Mouse (Mus musculus) mouse trophoblast stem cell (cell line): Measurements from ENCODE around the gene Tvp23b.

Source experiments
- in situ Hi-C, 2 experiments: fragments of 300-500 bp; cut with MseI, MboI; formaldehyde crosslinking; loops; 2 replicates in 1 of 2; 3 replicates in 1 of 2; pipeline ENCODE4 v1.15.1; 2025

The Tvp23b gene

DNA sequence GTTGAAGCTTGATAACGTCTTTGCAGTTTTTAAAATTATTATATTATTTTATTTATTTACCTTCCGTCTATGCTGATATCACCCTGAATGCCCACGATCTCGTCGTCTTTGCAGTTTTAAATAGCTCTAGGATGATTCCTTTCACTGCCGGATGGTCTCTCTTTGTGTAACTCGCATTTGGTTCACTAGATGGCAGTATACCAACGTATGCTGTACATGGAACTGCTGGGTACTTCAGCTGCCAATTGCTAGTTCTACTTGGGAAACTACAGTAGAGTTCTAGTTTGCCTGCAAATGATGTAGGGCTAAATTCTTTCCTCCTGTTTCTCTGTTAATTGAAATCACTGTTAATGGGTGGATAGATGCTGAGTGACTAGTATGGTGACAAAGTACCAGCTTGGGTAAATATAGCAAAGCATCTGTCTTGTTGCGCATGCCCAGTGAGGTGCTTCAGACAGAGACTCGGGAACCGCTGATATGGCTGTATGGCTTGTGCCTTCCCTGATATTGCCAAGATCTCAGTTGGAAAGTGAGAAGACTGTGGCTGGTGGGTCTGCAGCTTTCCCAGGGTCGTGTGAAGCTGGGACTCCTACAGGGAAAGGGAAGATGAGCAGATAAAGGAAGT, 22.6 kb downstream of the Tvp23b start:
- in situ Hi-C loops, result no loop called here

DNA sequence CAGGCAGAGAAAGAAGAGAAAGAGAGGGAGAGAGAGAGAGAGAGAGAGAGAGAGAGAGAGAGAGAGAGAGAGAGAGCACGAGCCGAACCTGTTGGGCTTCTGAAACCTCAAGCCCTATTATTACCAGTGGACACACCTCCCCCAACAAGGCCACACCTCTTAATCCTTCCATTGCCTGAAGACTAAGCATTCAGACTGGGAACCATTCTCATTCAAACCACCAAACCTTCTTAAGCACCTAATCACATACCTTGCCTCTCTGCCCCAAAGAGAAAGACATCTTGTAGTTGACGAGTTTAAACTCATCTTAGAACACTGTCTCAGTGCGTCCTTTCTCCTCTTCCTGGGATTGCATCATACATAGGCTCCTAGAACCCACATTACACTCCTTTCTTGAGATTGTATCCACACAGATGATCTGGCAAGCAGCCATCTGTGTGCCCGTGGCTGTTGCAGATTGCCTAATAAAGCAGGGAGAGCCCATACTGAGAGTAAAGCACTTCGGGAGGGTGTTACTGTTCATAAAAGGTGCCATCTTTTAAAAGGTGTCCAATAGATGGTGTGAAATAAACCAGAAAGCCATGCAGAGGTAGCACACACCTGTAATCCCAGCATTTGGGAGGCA, 24.7 kb downstream of the Tvp23b start:
- in situ Hi-C loops, result no loop called here

DNA sequence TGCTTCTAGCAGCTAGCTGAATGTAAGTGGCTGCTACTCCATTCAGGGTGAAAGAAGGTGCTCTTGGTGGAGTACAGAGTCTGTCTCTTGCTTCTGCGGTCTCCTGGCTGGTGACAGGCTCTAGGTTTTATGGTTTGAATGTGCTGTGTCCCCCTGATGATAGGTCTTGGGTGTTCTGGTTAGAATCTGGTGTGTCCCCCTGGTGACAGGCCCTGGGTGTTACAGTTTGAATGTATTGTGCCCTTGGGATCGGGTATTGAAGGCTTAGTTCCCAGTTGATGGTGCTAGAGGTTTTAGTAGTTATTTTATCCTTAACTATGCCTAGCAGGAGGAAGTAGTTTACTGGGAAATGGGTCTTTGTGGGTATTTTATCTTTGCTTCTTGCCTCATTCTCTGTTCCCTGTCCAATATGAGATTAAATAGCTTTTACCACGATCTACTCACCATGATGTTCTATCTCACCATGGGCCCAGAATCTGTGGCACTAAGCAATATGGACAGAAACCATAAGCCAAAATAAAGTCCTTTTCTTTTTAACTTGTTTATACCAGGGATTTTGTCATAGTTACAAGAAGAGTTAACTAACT, 30.6 kb downstream of the Tvp23b start:
- in situ Hi-C loops, result loop anchor here in 1 of 2 experiments (10.0 kb wide), 1 partner anchor 155 kb away; the partner anchor contains the start of gene Gm10428

DNA sequence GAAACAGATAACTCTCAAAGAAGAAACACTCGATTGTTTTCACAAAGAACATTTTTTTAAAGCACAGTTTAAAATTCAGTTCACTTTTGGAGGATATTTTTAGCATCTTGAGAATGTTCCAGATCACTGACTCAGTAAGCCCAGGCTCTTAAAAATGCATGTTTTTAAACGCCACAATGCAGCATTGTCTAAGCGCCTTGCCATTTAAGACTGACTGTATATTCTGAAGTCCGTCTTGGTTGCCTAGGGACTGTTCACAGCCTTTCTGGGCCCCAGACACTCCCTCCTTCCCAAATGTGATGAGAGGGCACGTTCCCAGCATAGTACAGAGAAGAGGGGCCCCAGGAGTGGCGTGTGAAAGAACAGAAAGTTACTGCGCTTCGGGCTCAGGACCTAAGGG, 32.1 kb downstream of the Tvp23b start:
- in situ Hi-C loops, result loop anchor here in 1 of 2 experiments (10.0 kb wide), 1 partner anchor 157 kb away; the partner anchor contains the start of gene Gm10428

DNA sequence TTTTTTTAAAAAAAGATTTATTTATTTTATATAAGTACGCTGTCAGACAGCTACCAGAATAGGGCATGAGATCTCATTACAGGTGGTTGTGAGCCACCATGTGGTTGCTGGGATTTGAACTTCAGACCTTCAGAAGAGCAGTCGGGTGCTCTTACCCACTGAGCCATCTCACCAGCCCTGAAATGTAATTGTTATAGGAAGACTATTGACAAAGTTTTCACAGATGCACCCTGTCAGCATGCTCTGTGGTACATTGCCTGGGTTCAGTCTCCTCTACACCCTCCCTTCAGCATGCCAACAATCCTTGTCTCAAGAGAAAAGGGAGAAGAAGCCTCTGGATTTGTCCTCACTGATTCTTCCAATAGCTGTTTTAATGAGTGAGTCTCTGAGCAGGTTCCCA, 33.9 kb downstream of the Tvp23b start:
- in situ Hi-C loops, result loop anchor here in 1 of 2 experiments (10.0 kb wide), 1 partner anchor 158 kb away; the partner anchor contains the start of gene Gm10428

DNA sequence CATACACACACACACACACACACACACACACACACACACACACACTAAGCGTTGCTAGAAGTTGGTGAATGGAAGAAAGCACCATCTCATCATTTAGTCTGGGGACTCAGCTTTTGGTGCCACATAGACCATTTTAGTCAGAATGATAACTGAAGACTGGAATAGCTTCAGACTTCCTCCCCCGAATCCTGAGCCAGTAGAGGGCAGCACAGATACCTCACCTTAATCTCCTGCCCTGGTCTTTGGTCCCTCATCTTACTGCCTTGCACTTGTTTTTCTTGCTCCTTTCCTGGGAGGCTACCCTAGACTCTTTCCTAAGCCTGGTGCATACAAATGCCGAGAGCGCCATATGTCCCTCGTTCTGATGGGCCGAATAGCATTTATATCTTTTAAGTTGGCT, 35.3 kb downstream of the Tvp23b start:
- in situ Hi-C loops, result loop anchor here in 1 of 2 experiments (10.0 kb wide), 1 partner anchor 160 kb away; the partner anchor contains the start of gene Gm10428

DNA sequence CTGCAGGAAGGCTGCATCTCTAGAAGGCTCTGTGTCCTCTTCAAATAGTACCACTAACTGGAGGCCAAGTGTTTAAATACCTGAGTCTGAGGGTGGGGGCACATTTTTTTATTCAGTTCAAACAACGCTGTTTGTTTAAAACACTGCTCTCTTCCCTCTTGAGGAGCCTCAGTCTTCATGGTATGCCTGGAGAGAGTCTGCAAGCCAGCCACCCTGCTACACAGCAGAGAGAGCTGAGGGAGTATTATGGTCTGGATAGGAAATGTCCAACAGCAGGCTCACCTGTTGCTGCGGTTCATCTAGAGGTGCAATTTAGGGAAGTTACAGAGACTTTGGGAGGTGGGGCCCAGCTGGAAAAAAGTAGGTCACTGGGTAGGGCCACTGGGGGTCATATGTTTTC, 36.2 kb downstream of the Tvp23b start:
- in situ Hi-C loops, result loop anchor here in 1 of 2 experiments (10.0 kb wide), 1 partner anchor 161 kb away; the partner anchor contains the start of gene Gm10428

DNA sequence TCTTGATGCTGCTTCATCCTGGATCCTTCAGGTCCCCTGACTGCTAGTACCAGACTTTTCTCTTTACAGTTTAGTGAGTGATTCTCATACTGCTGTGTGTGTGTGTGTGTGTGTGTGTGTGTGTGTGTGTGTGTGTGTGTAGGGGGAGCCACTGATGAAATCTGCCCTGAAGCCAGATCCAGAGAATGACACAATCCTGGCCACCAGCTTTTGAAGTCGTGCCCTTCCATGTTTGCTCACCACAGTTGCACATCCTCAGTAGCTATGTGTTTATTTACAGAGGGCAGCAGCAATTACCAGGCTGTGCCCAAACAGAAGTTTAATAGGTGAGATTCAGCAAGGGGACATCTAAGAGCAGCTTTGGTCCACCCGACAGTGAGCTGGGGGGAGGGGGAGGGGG, 37.5 kb downstream of the Tvp23b start:
- in situ Hi-C loops, result loop anchor here in 1 of 2 experiments (10.0 kb wide), 1 partner anchor 162 kb away; the partner anchor contains the start of gene Gm10428

DNA sequence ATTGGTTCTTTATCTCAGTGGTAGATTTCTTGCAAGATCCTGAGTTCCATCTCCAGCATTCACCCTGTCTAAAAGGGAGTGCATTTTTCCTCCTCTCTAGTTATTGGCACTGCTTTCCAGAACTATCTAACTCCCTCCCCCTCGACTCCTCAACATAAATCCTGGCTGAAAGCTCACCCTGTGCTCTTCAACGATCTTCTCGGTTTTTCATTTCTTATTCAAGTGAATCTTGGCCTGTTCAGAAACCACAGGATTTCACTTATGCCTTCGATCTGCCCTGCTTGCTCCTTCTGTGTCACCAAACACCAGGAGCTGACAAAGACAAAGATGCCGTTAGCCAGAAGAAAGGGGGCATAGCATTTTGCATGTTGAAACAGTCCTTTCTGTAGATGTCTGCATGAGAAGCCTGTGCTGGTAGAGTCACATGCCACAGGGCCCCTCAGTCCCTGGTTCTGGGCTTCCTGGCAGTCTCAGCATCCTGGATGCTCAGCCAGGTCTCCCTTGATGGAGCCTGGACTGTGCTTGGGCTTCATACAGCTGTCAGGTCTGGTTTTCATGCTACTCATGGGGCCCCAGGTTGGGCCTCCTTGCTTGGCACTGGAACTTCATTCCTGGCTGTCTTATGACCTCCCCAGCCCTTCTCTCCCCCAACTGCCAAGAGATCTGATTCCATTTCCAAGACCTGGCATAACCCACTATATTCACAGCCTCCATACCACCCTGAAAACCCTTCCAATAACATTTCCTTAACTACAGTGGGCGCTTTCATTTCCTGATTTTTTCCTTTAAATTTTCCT, 40.9 kb downstream of the Tvp23b start:
- in situ Hi-C loops, result loop anchor here (5.0 to 10.0 kb wide), 3 partner anchors 165 to 217 kb away; partner anchors contain the start of gene Gm10428 (in 1 of the 2)

DNA sequence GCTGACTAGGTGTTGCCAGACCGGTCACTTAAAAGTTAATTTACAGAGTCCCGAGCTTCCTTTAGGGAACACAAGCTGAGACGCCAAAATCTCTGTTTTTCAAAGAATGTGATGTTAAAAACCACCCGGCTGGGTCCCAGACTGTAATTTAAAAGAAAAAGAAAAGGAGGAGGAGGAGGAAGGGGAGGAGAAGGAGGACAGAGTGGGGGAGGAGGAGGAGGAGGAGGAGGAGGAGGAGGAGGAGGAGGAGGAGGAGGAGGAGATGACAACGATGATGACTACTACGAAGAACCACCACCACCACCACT, 41.4 kb downstream of the Tvp23b start:
- in situ Hi-C loops, result loop anchor here (5.0 kb wide), 2 partner anchors 212 to 217 kb away; no protein-coding TSS in a partner anchor

DNA sequence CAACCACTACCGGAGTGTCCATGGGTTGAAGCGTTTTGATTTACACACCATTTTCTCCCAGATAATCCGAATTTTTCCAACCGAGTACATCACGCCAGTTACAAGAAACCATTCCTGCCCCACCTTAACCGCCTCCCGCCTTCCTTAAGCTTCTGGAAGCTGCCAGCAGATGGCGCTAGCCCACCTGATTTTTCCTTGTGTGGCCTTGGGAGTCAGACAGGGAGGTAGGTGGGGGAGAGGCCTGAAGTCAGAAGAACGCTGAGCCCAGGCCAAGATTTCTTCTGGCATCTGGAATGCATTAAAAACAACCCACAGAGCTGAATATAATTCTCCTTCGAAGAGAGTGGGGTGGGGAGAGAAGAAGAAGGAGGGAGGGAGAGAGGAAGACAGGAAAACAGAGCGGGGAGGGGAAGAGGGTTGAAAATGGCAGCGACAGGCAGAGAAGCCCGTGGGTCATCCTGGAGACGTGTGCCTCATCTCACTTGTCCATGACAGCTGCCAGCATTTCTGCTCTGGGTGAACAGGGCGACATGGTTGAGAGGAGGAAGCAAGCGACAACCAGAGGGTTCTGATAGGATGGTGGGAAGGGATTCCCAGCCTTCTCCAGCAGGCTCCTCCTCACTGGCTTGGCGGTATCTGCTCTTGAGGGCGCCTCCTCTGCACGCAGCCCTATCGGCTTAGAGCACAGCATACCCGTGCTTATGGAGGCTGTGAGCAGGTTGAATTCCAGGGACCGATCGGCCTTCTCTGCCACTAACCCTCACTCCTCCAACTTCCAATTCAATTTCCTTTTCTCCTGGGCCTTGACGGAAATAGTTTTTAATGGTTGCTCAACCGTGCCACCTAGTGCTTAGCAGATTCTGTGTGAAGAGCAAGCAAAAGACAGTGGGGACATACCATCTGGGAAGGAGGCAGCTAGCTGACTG, 42.1 kb downstream of the Tvp23b start:
- in situ Hi-C loops, result loop anchor here (5.0 kb wide), 2 partner anchors 211 to 216 kb away; no protein-coding TSS in a partner anchor

DNA sequence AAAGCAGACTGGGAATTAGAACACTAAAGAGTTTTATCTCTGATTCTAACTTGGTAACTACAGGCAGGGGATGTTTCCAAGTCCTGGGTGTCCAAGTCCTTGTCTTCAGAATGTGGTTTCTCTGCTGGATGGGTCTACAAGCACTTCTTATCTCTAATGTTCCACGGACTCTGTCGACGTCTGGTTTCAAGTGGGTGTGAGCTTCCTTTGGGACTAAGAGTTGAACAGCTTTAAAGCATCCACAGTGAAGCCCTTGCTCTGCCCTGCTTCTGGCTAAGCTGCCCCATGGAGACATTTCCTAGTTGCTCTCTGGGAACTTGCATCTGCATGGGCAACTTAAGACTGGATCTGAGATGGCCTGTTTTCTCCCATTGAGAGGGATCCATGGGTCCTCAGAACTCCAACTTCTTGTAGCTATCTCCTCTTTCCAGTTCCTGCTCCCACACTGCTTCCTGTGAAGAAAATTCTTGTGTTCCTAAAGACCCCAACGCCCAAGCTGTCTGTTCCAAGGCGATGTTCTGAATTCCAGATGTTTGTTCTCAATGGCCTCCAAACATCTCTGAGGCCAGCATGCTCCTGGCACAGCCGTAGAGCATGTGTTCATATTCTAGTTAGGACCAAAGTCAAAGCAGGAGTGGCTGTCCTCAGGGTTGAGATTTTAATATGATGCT, 45.0 kb downstream of the Tvp23b start:
- in situ Hi-C loops, result loop anchor here (5.0 kb wide), 2 partner anchors 208 to 213 kb away; no protein-coding TSS in a partner anchor

DNA sequence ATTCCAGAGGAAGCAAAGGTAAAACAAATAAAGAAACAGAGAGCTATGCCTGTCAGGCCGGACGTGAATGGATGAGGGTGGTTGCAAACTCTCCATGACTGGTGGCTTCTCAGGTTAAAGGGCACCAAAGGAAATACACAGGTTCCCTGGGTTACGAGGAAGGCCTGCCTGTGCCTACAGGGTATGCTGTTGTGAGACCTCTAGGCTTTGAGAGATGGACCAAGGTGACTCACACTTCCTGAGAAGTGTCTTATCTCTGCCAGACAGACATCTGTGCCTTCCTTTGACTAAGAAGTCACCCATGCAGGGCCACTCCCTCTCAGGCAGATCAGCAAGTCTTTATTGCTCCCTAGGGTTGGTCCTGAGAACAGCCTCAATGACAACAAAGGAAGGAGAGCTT, 50.5 kb downstream of the Tvp23b start:
- in situ Hi-C loops, result no loop called here

DNA sequence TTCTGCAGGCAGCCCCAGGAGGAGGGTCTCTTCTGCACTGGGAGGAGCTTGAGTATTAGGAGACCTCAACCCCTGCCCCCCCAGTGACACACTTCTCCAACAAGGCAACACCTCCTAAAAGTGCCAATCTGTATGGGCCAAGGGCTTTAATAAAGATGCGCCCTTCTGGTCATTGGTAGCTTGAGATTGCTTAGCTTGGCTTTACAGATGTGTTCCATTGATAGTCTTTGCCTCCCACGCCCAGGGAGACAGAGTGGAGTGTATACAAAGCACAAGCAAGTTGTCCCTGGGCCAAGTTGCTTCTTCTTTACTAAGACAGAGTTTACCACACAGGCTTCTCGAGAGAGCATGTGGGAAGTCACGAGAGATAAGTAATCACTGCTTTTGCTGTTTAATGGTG, 51.3 kb downstream of the Tvp23b start:
- in situ Hi-C loops, result no loop called here

DNA sequence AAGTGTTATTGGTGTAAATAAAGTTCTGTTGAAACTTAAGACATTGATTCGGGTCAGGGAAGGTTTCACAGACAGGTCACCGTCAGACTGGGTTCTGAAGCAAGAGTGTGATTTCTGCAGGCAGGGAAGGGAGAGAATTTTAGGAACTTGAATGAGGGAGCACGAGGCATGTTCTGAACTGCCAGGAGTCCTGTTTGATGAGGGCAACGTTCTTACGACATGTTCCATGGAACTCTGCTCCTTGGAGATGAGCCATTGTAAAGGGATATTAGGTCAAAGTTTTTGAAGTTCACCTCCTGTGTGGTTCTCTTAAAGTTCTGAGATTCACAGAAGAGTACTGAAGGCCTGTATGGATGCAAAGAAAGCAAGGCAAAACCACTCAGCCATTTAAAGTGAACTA, 51.9 kb downstream of the Tvp23b start:
- in situ Hi-C loops, result no loop called here

DNA sequence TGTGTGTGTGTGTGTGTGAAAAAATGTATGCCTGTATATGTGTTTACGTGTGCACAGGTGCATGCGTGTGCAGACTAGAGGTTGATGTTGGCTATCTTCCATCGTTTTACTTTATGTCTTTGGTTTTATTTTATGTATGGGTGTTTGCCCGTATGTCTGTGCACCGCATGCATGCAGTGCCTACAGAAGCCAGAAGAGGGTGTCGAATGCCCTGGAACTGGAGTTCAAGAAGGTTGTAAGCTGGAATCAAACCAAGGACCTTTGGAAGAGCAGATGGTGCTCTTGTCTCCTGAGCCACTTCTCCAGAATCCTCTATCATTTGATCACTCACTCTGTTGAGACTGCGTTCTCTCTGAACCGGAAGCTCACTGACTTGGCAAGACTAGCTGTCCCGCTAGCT, 53.8 kb downstream of the Tvp23b start:
- in situ Hi-C loops, result no loop called here

DNA sequence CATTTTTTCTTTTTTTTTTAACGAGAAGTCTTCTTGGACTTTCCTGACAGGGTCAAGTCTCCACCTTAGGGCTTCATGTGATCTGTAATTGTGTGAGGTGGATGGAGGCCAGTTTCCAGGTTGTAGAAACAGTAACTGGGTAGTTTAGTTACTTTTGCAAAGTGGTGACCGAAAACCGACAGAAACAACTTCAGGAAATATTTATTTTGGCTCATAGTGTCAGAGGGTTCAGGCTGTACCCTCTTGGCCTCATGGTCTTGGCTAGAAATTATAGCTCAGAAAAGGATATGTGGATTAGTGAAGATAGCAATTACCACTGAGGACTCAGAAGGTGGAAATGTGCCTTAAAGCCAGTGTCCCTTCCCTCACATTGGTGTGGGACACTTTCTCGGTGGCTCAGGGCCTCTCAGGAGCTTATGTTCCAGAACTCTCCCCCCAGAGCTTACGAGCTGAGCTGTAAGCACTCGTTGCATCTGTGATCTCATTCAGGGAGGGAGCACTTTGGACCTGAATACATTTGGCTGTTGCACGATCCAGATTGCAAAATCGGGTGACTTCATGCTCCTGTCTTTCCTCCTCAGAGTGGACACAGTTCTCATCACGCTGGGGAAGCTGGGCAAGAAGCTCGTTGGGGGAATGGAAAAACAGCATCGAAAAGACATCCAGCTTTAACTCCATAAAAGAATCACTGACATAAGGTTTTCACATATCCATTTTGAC, 55.7 kb downstream of the Tvp23b start:
- in situ Hi-C loops, result no loop called here

DNA sequence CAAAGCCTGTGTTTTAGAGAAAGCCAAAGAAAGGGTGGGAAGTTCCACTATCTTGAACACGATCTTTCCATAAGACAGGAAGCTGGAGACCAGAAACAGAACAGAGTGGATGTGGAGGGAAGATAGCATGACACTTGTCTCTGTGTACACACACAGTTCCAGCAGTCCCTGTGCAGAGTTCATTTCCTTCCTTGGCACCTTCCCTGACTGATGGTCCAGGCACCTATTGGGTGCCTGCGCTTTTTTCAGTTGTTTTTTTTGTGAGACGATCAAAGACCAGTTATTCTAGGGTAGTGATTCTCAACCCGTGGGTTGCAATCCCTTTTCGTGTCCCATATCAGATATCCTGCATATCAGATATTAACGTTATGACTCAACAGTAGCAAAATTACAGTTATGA, 58.7 kb downstream of the Tvp23b start:
- in situ Hi-C loops, result no loop called here

DNA sequence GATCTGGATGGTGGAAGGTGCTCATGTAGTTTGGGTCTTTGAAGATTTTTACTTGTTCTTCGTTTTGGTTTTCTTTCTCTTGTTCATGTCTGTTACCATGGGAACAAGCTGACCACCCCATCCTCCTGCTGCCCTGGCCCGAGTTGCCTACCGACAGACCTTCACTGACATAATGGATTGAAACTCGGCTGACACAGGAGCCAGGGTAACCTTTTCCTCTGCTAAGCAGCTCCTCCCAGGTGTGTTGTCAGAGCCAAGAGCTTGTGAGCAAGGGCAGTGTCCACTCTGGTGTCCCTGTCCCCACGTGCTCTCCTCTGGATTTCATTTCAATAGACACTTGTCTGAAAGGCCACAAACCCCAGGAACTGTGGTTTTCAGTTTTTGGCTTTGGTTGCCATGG, 59.7 kb downstream of the Tvp23b start:
- in situ Hi-C loops, result no loop called here
